In genomic region chr4:63404205-63404604, GRCm38 (mm10) we compare ENCODE assay signal across 9 mouse cellular contexts. TPM values are rescaled to one million over a fixed set of nuclear protein-coding genes. Genes with fewer than 3 reads are reported as not detected.
DNase-seq lines count a peak whose midpoint lies in the region; ATAC-seq and TF ChIP-seq lines count a peak whose summit lies in the region.
"Had no signal": no experiment of that assay in that cellular context is flagged by ENCODE, and none has a peak within 500 bp of the region (broad histone marks: within the 10 kb centered on the region; RNA-seq: fewer than 3 reads in every experiment).

No protein-coding gene starts in this region.

- H3K9ac ChIP-seq in forebrain, embryonic 15.5 days (replicated peaks) = no peak overlapping the region
- no peak overlapping the region for H3K9ac ChIP-seq in lung, postnatal 0 days (replicated peaks; ENCODE audit: low read depth)
- H3K9ac ChIP-seq: hindbrain, embryonic 15.5 days had no signal

- H3K27ac ChIP-seq in layer of hippocampus, adult 2 months = peak overlapping the region; percentile 87
- H3K27ac ChIP-seq in forebrain, embryonic 15.5 days (replicated peaks) = peak overlapping the region; percentile 84
- H3K27ac ChIP-seq in lung, postnatal 0 days (ENCODE audit: low read length) = peak overlapping the region; percentile 94

- H3K4me1 ChIP-seq in forebrain, embryonic 15.5 days = peaks cover 95% of the 10 kb centered on the region
- H3K4me1 ChIP-seq in lung, postnatal 0 days (ENCODE audit: insufficient read depth, low read depth, low read length) = peaks cover 25% of the 10 kb centered on the region

- WGBS in forebrain, embryonic 15.5 days = 75% methylated on average over 7 of the region's 7 CpGs
- 24% methylated on average over 7 of the region's 7 CpGs for WGBS in lung, postnatal 0 days

- no peak for TF ChIP-seq EP300 in lung, postnatal 0 days (IDR thresholded peaks at IDR 0.05)

- H3K9me3 ChIP-seq in forebrain, embryonic 15.5 days = no peaks in the 10 kb centered on the region
- no peaks in the 10 kb centered on the region for H3K9me3 ChIP-seq in lung, postnatal 0 days (ENCODE audit: low read length)
- H3K9me3 ChIP-seq: hindbrain, embryonic 15.5 days had no signal

- no peaks in the 10 kb centered on the region for H3K36me3 ChIP-seq in forebrain, embryonic 15.5 days
- no peaks in the 10 kb centered on the region for H3K36me3 ChIP-seq in lung, postnatal 0 days (ENCODE audit: insufficient read depth, low read length)
- H3K36me3 ChIP-seq: hindbrain, embryonic 15.5 days had no signal

- no peak for ATAC-seq in forebrain, embryonic 15.5 days (replicated peaks)
- no peak for ATAC-seq in lung, postnatal 0 days

- no peak for DNase-seq in layer of hippocampus, adult 2 months (ENCODE audit: low spot score in 2 of 2)
- no peak for DNase-seq in layer of hippocampus, postnatal 25 days (ENCODE audit: extremely low spot score in 1 of 2, low spot score in 1 of 2)
- peak; percentile 44 for DNase-seq in lung, postnatal 0 days (ENCODE audit: low spot score)
- DNase-seq in thymus, postnatal 0 days (ENCODE audit: low spot score) = peak; percentile 77
- DNase-seq in embryo, embryonic 11 days = no peak
- DNase-seq in cerebellum, adult 18-20 months = no peak
- DNase-seq in retina, embryonic 14.5 days (ENCODE audit: low spot score) = no peak

- H3K27me3 ChIP-seq in forebrain, embryonic 15.5 days = no peaks in the 10 kb centered on the region
- H3K27me3 ChIP-seq in lung, postnatal 0 days (replicated peaks; ENCODE audit: insufficient read depth, low read length) = no peaks in the 10 kb centered on the region
- H3K27me3 ChIP-seq: hindbrain, embryonic 15.5 days had no signal

- no peak overlapping the region for H3K4me3 ChIP-seq in layer of hippocampus, adult 2 months
- no peak overlapping the region for H3K4me3 ChIP-seq in forebrain, embryonic 15.5 days
- H3K4me3 ChIP-seq in lung, postnatal 0 days (ENCODE audit: low read depth, low read length) = no peak overlapping the region
- H3K4me3 ChIP-seq: hindbrain, embryonic 15.5 days had no signal

- no peak overlapping the region for H3K4me2 ChIP-seq in forebrain, embryonic 15.5 days (replicated peaks)
- H3K4me2 ChIP-seq in lung, postnatal 0 days (replicated peaks; ENCODE audit: low read depth, low read length) = 0 out of 2 replicates have a peak overlapping the region, but pooled peaks have one; percentile 61

- TF ChIP-seq CTCF in layer of hippocampus, adult 2 months (conservative IDR thresholded peaks at IDR 0.05) = no peak
- TF ChIP-seq CTCF in lung, postnatal 0 days (IDR thresholded peaks at IDR 0.05) = no peak

RNA-seq across cellular contexts. Expression of gene Akna, which starts 1.1 kb away (rescaled TPM):
- total RNA-seq in layer of hippocampus, adult 2 months (2021) = 1 to 10 TPM; 3.5 to 3.8 TPM
- total RNA-seq in layer of hippocampus, postnatal 25 days (2021) = 1 to 10 TPM; 2.6 to 4.4 TPM
- 12.4 and 16.0 TPM in 2 replicates for polyA plus RNA-seq in forebrain, embryonic 15.5 days (2015; fragmentation: Nextera tagmentation; extraction: Ambion mirVana)
- polyA plus RNA-seq in lung, postnatal 0 days (2015; fragmentation: Nextera tagmentation; extraction: Ambion mirVana) = 5.7 and 6.4 TPM in 2 replicates
- 20.6 and 25.9 TPM in 2 replicates for polyA plus RNA-seq in thymus, postnatal 0 days (2015; fragmentation: Nextera tagmentation; extraction: Ambion mirVana)

RNA-seq across cellular contexts. Expression of gene Orm2, which starts 42.0 kb away (rescaled TPM):
- not detected for total RNA-seq in layer of hippocampus, adult 2 months (2021)
- not detected for total RNA-seq in layer of hippocampus, postnatal 25 days (2021)
- polyA plus RNA-seq in forebrain, embryonic 15.5 days (2015; fragmentation: Nextera tagmentation; extraction: Ambion mirVana) = not detected in 2 replicates
- 0.21 and 0.46 TPM in 2 replicates for polyA plus RNA-seq in lung, postnatal 0 days (2015; fragmentation: Nextera tagmentation; extraction: Ambion mirVana)
- 0.17 and 0.33 TPM in 2 replicates for polyA plus RNA-seq in thymus, postnatal 0 days (2015; fragmentation: Nextera tagmentation; extraction: Ambion mirVana)
- polyA plus RNA-seq: hindbrain, embryonic 15.5 days had no signal

RNA-seq across cellular contexts. Expression of gene Orm3, which starts 48.2 kb away (rescaled TPM):
- total RNA-seq in layer of hippocampus, adult 2 months (2021) = not detected
- total RNA-seq in layer of hippocampus, postnatal 25 days (2021) = not detected
- polyA plus RNA-seq in forebrain, embryonic 15.5 days (2015; fragmentation: Nextera tagmentation; extraction: Ambion mirVana) = not detected in 2 replicates
- polyA plus RNA-seq in lung, postnatal 0 days (2015; fragmentation: Nextera tagmentation; extraction: Ambion mirVana) = 0.21 TPM in 1 of 2 replicates, not detected in the other
- not detected in 2 replicates for polyA plus RNA-seq in thymus, postnatal 0 days (2015; fragmentation: Nextera tagmentation; extraction: Ambion mirVana)
- polyA plus RNA-seq: hindbrain, embryonic 15.5 days had no signal

RNA-seq across cellular contexts. Expression of gene Orm1, which starts 59.8 kb away (rescaled TPM):
- not detected for total RNA-seq in layer of hippocampus, adult 2 months (2021)
- not detected for total RNA-seq in layer of hippocampus, postnatal 25 days (2021)
- polyA plus RNA-seq in forebrain, embryonic 15.5 days (2015; fragmentation: Nextera tagmentation; extraction: Ambion mirVana) = not detected in 2 replicates
- 4.0 and 5.7 TPM in 2 replicates for polyA plus RNA-seq in lung, postnatal 0 days (2015; fragmentation: Nextera tagmentation; extraction: Ambion mirVana)
- 1.9 and 2.7 TPM in 2 replicates for polyA plus RNA-seq in thymus, postnatal 0 days (2015; fragmentation: Nextera tagmentation; extraction: Ambion mirVana)
- polyA plus RNA-seq: hindbrain, embryonic 15.5 days had no signal

Comparison
In these comparisons a context has a peak if more than half of its experiments do, and no peak if none do; other contexts are left out.
1. DNase-seq: peak in lung, postnatal 0 days (single experiment) and thymus, postnatal 0 days (single experiment); none in layer of hippocampus, adult 2 months (0 of 2), layer of hippocampus, postnatal 25 days (0 of 2), embryo, embryonic 11 days (single experiment), cerebellum, adult 18-20 months (0 of 2) and retina, embryonic 14.5 days (single experiment).
2. Peak in every context shown above with its lines, with median percentiles within 50 percentile points of each other: H3K27ac ChIP-seq.